Mouse (Mus musculus): ENCODE measurements around the gene S100a1. TPM values are rescaled to one million over a fixed set of nuclear protein-coding genes. Genes with fewer than 3 reads are reported as not detected.

S100a1 gene
- total and polyA plus RNA-seq, 2 experiments from 2014 or later, result 28.1 to 88.9 TPM

- TF ChIP-seq CTCF (IDR thresholded peaks at IDR 0.05; ENCODE audit: low read depth), result peak; percentile 83
- ATAC-seq, result peak; percentile 97
- no peaks in the 10 kb centered on the region for H3K9me3 ChIP-seq (ENCODE audit: low read length)
- peak within 1 kb of the TSS; percentile 75 for H3K9ac ChIP-seq (replicated peaks; ENCODE audit: low read length)
- 1% methylated on average over 37 of the region's 37 CpGs for WGBS
- no peaks in the 10 kb centered on the region for H3K27me3 ChIP-seq (ENCODE audit: insufficient read depth, low read length)
- peak within 1 kb of the TSS; percentile 81 for H3K4me3 ChIP-seq (ENCODE audit: low read length)
- H3K36me3 ChIP-seq (ENCODE audit: insufficient read depth, low read length), result peaks cover 34% of the 10 kb centered on the region
- peak within 1 kb of the TSS; percentile 68 for H3K4me2 ChIP-seq (ENCODE audit: low read depth, low read length)
- H3K4me1 ChIP-seq (ENCODE audit: insufficient read depth, low read length), result 0 out of 2 replicates have a peak, but pooled peaks cover 3% of the 10 kb centered on the region
- peak within 1 kb of the TSS; percentile 77 for H3K27ac ChIP-seq
- DNase-seq (ENCODE audit: low spot score), result peak; percentile 97
Observed at GRCm38 (mm10) chr3:90490696-90491256, 23.4 kb downstream of the S100a1 start, which contains the start of gene Snapin. Snapin (minus strand) TSS chr3:90491033.

GRCm38 (mm10) chr3:90488576-90488975 lies 25.6 kb downstream of the S100a1 start:
- 90% methylated on average over 6 of the region's 6 CpGs for WGBS
- H3K9ac ChIP-seq (replicated peaks; ENCODE audit: low read length), result no peak overlapping the region
- 0 out of 2 replicates have a peak, but pooled peaks cover 3% of the 10 kb centered on the region for H3K4me1 ChIP-seq (ENCODE audit: insufficient read depth, low read length)
- no peaks in the 10 kb centered on the region for H3K27me3 ChIP-seq (ENCODE audit: insufficient read depth, low read length)
- no peak for DNase-seq (ENCODE audit: low spot score)
- H3K4me2 ChIP-seq (ENCODE audit: low read depth, low read length), result no peak overlapping the region
- H3K36me3 ChIP-seq (ENCODE audit: insufficient read depth, low read length), result peaks cover 41% of the 10 kb centered on the region
- H3K9me3 ChIP-seq (ENCODE audit: low read length), result no peaks in the 10 kb centered on the region
- no peak for ATAC-seq
- H3K4me3 ChIP-seq (ENCODE audit: low read length), result no peak overlapping the region
- H3K27ac ChIP-seq, result no peak overlapping the region
- TF ChIP-seq CTCF (IDR thresholded peaks at IDR 0.05; ENCODE audit: low read depth), result no peak

- 75% methylated on average over 5 of the region's 5 CpGs for WGBS
- Histone ChIP-seq H3K4me2 (ENCODE audit: low read depth, low read length) (no peak overlapping the region), H3K9ac (replicated peaks; ENCODE audit: low read length) (no peak overlapping the region), H3K4me1 (ENCODE audit: insufficient read depth, low read length) (0 out of 2 replicates have a peak, but pooled peaks cover 3% of the 10 kb centered on the region), H3K4me3 (ENCODE audit: low read length) (no peak overlapping the region), H3K9me3 (ENCODE audit: low read length) (no peaks in the 10 kb centered on the region), H3K27ac (no peak overlapping the region), H3K36me3 (ENCODE audit: insufficient read depth, low read length) (peaks cover 56% of the 10 kb centered on the region), H3K27me3 (ENCODE audit: insufficient read depth, low read length) (no peaks in the 10 kb centered on the region)
- ATAC-seq, result no peak
- no peak for TF ChIP-seq CTCF (IDR thresholded peaks at IDR 0.05; ENCODE audit: low read depth)
- DNase-seq (ENCODE audit: low spot score), result no peak
Observed at GRCm38 (mm10) chr3:90486998-90487397, 27.2 kb downstream of the S100a1 start.

GRCm38 (mm10) chr3:90475831-90476611 lies 38.2 kb downstream of the S100a1 start, which contains the start of gene Ilf2:
Ilf2 (plus strand) TSS chr3:90476126.
- H3K9ac ChIP-seq (replicated peaks; ENCODE audit: low read length), result peak within 1 kb of the TSS; percentile 97
- ATAC-seq (peak; percentile 99), DNase-seq (ENCODE audit: low spot score) (peak; percentile 99)
- H3K4me2 ChIP-seq (ENCODE audit: low read depth, low read length), result peak within 1 kb of the TSS; percentile 63
- H3K9me3 ChIP-seq (ENCODE audit: low read length), result no peaks in the 10 kb centered on the region
- no peaks in the 10 kb centered on the region for H3K4me1 ChIP-seq (ENCODE audit: insufficient read depth, low read length)
- H3K4me3 ChIP-seq (ENCODE audit: low read length), result peak within 1 kb of the TSS; percentile 99
- H3K36me3 ChIP-seq (ENCODE audit: insufficient read depth, low read length), result peaks cover 9% of the 10 kb centered on the region; the same call in 1 of the 2 replicates
- peak; percentile 77 for TF ChIP-seq CTCF (IDR thresholded peaks at IDR 0.05; ENCODE audit: low read depth)
- no peaks in the 10 kb centered on the region for H3K27me3 ChIP-seq (ENCODE audit: insufficient read depth, low read length)
- peak within 1 kb of the TSS; percentile 96 for H3K27ac ChIP-seq
- WGBS, result under 1% methylated on average over 42 of the region's 45 CpGs

GRCm38 (mm10) chr3:90475151-90475830 lies 38.9 kb downstream of the S100a1 start:
- H3K4me1 ChIP-seq (ENCODE audit: insufficient read depth, low read length), result no peaks in the 10 kb centered on the region
- no peak overlapping the region for H3K9ac ChIP-seq (replicated peaks; ENCODE audit: low read length)
- H3K36me3 ChIP-seq (ENCODE audit: insufficient read depth, low read length), result peaks cover 2% of the 10 kb centered on the region; the same call in 1 of the 2 replicates
- peak; percentile 38 for ATAC-seq
- 36% methylated on average over 15 of the region's 16 CpGs for WGBS
- no peak for DNase-seq (ENCODE audit: low spot score)
- no peaks in the 10 kb centered on the region for H3K27me3 ChIP-seq (ENCODE audit: insufficient read depth, low read length)
- H3K4me3 ChIP-seq (ENCODE audit: low read length), result peak overlapping the region; percentile 33
- H3K9me3 ChIP-seq (ENCODE audit: low read length), result no peaks in the 10 kb centered on the region
- H3K4me2 ChIP-seq (ENCODE audit: low read depth, low read length), result peak overlapping the region; percentile 47
- TF ChIP-seq CTCF (IDR thresholded peaks at IDR 0.05; ENCODE audit: low read depth), result no peak
- no peak overlapping the region for H3K27ac ChIP-seq

- Histone ChIP-seq H3K4me1 (ENCODE audit: insufficient read depth, low read length) (no peaks in the 10 kb centered on the region), H3K9me3 (ENCODE audit: low read length) (no peaks in the 10 kb centered on the region), H3K4me3 (ENCODE audit: low read length) (no peak overlapping the region), H3K27ac (no peak overlapping the region), H3K9ac (replicated peaks; ENCODE audit: low read length) (no peak overlapping the region), H3K27me3 (ENCODE audit: insufficient read depth, low read length) (no peaks in the 10 kb centered on the region), H3K36me3 (ENCODE audit: insufficient read depth, low read length) (no peaks in the 10 kb centered on the region), H3K4me2 (ENCODE audit: low read depth, low read length) (no peak overlapping the region)
- DNase-seq (ENCODE audit: low spot score) (peak; percentile 17), ATAC-seq (no peak)
- TF ChIP-seq CTCF (IDR thresholded peaks at IDR 0.05; ENCODE audit: low read depth), result peak; percentile 60
- 31% methylated on average over 3 of the region's 3 CpGs for WGBS
Observed at GRCm38 (mm10) chr3:90472213-90472612, 42.0 kb downstream of the S100a1 start.

Measured in hindbrain, postnatal 0 days (tissue).